Comparison of ENCODE assay signal across 8 mouse cellular contexts in the genomic region with DNA sequence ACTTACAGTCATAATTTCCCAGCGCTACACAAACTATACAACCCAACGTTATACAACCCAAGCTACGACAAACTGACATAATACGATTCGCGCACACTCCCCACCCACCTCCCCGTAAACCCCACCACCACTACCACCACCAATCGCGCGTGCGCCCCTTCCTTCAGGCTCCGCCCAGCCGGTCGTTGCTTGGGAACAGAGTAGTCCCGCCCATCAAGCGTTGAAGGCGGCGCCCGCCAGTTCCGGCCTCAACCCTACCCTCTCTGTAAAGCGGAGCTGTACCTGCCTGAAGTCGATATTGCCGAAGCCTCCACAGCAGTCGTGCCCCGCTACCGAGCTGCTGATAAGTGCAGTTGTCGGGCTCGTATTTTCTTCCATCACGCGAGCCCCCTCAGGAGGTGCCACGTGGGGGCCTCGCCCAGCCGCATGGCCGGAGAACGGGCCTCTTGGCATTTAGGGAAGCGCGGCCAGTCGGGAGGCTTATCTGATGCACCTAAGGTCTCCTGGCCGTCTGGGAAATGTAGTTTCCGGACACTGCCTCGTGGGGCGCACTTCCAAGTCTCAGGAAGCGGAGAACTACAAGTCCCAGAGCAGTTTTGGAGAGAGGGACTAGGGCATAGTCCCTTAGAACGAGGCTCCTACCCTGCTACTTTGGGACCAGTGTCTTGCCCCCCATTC. TPM values are rescaled to one million over a fixed set of nuclear protein-coding genes. Genes with fewer than 3 reads are reported as not detected.
DNase-seq lines count a peak whose midpoint lies in the region; ATAC-seq and TF ChIP-seq lines count a peak whose summit lies in the region.

A gene (minus strand): TSS at position 432 of the 678 bp plus-strand sequence.

- H3K27me3 ChIP-seq in hindbrain, postnatal 0 days (ENCODE audit: insufficient read depth, low read length): no peaks in the 10 kb centered on the region

- under 1% methylated on average over 44 of the region's 44 CpGs for WGBS in hindbrain, postnatal 0 days

- intact Hi-C loops in gastrocnemius, adult 2 months (cut with DNase I): no loop called here
- intact Hi-C loops in left cerebral cortex, adult 2 months (cut with DNase I): no loop called here

- peak within 1 kb of the TSS; percentile 54 for H3K9ac ChIP-seq in hindbrain, postnatal 0 days (replicated peaks; ENCODE audit: low read length)

- TF ChIP-seq CTCF in gastrocnemius, adult 2 months (IDR thresholded peaks at IDR 0.05): peak; percentile 60
- peak; percentile 71 for TF ChIP-seq CTCF in hindbrain, postnatal 0 days (IDR thresholded peaks at IDR 0.05; ENCODE audit: low read depth)
- peak; percentile 75 for TF ChIP-seq CTCF in left cerebral cortex, adult 2 months (IDR thresholded peaks at IDR 0.05)

- H3K4me2 ChIP-seq in hindbrain, postnatal 0 days (ENCODE audit: low read depth, low read length): peak within 1 kb of the TSS; percentile 66

- H3K27ac ChIP-seq in gastrocnemius, adult 2 months: peak within 1 kb of the TSS; percentile 93
- H3K27ac ChIP-seq in hindbrain, postnatal 0 days: peak within 1 kb of the TSS; percentile 89
- peak within 1 kb of the TSS; percentile 90 for H3K27ac ChIP-seq in left cerebral cortex, adult 2 months

- H3K9me3 ChIP-seq in hindbrain, postnatal 0 days (ENCODE audit: low read length): no peaks in the 10 kb centered on the region

- no peaks in the 10 kb centered on the region for H3K36me3 ChIP-seq in hindbrain, postnatal 0 days (ENCODE audit: insufficient read depth, low read length)

- peak within 1 kb of the TSS; percentile 79 for H3K4me3 ChIP-seq in gastrocnemius, adult 2 months
- peak within 1 kb of the TSS; percentile 57 for H3K4me3 ChIP-seq in hindbrain, postnatal 0 days (ENCODE audit: low read length)
- peak within 1 kb of the TSS; percentile 81 for H3K4me3 ChIP-seq in left cerebral cortex, adult 2 months

- 0 out of 2 replicates have a peak, but pooled peaks cover 5% of the 10 kb centered on the region for H3K4me1 ChIP-seq in hindbrain, postnatal 0 days (ENCODE audit: insufficient read depth, low read length)

- peak; percentile 98 for DNase-seq in ZHBTc4 (ENCODE audit: low read depth, low spot score)
- DNase-seq in gastrocnemius, adult 2 months: peak; percentile 96
- peak; percentile 98 for DNase-seq in hindbrain, postnatal 0 days (ENCODE audit: low spot score)
- DNase-seq in left cerebral cortex, adult 2 months (ENCODE audit: extremely low spot score in 1 of 2, low spot score in 2 of 2): peak; percentile 91 to 95
- DNase-seq in right cerebral cortex, adult 2 months (ENCODE audit: low spot score in 2 of 2): peak; percentile 96 to 97
- DNase-seq in urinary bladder, postnatal 14 days (ENCODE audit: low spot score): peak; percentile 94

- peak; percentile 95 for ATAC-seq in common myeloid progenitor, adult 5-6 weeks (replicated peaks; ENCODE audit: low read depth, poor library complexity, severe bottlenecking)
- peak; percentile 99 for ATAC-seq in hindbrain, postnatal 0 days
- peak; percentile 98 for ATAC-seq in megakaryocyte, adult 5-6 weeks (ENCODE audit: poor library complexity, severe bottlenecking)

RNA-seq across cellular contexts. Expression of the gene that starts here (rescaled TPM):
- total RNA-seq in common myeloid progenitor, adult 5-6 weeks (2017): 0.92 and 5.6 TPM in 2 replicates
- 1 to 10 TPM; 3.4 to 3.5 TPM for total RNA-seq in gastrocnemius, adult 2 months (2021)
- total RNA-seq in hindbrain, postnatal 0 days (2014; rRNA removed): 14.5 and 15.3 TPM in 2 replicates
- polyA plus RNA-seq in hindbrain, postnatal 0 days (2015; fragmentation: Nextera tagmentation; extraction: Ambion mirVana): 12.6 and 12.9 TPM in 2 replicates
- total RNA-seq in left cerebral cortex, adult 2 months (2021): 1 to 10 TPM; 4.7 to 6.7 TPM
- total RNA-seq in megakaryocyte, adult 5-6 weeks (2015): 0.98 and 3.2 TPM in 2 replicates
- total RNA-seq in megakaryocyte, adult 5-6 weeks (2017): 0.92 and 2.2 TPM in 2 replicates

Comparison
In these comparisons a context has a peak if more than half of its experiments do, and no peak if none do; other contexts are left out.
1. Peak in every context shown above with its lines: DNase-seq, ATAC-seq, H3K4me3 ChIP-seq and H3K27ac ChIP-seq.